Mouse (Mus musculus) gastrocnemius, postnatal 10 days (tissue): ENCODE measurements at regions not wholly inside any gene's neighbourhood (a gene's known extent, or its start where the extent isn't known, plus 50 kb on each side); places are given as distances from the start of the nearest gene placed in this dataset.

Source experiments
- DNase-seq: peaks from one replicate; pipeline ENCODE4 v3.0.0; 2021; ENCODE audit warnings: mixed read lengths

DNA sequence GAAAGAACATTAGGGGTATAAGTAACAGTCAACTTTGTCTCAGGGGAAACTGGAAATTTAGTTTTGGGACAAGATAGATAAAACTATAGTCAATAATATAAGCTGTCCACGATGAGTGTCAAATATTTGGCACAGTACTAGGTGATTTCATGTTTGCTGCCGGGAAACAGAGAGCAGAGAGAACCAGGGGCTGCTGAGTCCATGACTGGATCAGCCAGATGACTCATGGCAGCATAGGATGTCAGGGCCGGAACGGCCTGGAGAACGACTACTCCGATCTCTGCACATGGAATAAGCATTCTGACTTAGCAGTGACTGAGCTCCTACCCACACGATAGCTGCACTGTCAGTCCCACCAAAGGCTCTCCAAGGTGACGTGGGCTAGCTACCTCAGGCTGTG is 197.6 kb upstream of the Bmper start:
- no peak for DNase-seq

DNA sequence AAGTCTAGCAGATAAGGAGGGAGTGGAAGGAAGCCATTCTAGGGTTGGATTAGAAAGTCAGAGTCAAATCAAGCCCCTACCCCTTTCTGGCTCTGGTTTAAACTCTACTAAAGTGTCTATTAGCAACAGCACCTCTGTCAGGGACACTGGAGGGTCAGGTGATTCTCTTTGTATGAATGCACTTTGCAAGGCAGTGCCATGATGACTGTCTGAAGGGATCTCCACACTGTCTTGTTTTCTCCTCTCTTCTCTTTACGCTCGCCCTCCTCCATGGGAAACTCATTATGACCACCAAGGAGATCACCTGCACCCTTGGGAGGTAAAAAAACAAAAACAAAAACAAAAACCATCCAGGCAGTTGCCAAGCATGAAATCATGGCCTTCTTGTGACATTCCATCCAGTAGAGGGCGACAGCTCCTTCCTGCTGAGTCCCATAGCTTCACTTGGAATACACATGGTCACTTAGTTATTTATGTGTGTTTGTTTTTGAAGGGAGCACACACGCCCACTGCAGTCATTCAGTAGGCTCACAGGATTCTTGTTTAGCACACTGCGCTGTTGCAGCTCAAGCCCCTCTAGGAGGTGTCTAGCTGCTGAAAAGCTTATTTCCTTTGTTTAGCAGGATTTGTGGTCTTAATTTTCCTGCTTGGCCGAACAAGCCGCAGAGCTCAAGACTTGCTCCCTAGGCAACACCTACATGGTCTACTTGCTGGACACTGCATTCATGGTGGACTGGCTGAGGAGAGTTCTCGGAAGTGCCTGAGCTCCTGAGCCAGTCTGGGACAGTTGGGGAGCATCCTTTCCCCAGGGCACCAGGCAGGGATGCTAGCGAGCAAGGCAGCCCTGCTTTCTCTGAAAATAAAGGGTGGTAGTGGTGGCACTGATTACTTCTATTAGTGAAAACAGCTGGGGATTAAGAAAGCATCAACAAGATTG is 195.2 kb upstream of the Bmper start:
- DNase-seq = peak; percentile 56

DNA sequence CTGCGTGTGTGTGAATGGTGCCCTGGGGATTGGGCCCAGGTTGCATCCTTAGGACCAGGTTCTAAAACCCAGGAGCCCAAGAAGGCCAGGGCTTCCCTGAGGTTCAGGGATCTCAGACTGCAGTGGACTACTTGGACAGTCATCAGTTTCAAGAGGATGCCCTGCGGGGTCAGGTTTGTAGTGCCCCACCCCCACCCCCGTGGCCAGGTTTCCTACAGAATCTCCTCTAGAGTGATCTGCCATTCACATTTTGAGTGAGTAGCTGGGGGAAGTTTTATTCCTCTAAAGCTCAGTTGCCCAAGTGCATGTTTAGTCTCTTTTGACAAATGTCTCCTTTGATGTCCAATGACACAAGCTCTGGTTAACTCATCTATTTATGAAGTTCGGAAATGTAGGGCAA is 193.5 kb upstream of the Bmper start:
- DNase-seq = no peak

DNA sequence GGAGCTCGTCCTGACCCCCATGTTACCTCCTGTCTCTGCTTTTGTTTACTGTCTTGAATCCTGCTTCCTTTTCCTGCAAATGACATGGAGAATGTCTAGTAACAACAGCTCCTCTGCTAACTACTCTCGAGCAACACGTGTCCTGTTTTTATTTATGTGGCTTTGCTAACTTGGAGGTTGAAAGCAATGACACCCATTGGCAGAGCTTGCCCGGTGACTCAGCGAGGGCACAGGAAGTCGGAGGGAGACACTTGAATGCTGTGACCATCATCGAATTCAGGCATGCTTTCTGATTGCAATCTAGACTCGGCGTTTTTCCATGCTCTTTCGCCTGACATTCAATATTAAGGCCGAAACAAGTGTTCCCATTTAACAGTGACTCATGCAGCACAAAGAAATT is 192.7 kb upstream of the Bmper start:
- no peak for DNase-seq

DNA sequence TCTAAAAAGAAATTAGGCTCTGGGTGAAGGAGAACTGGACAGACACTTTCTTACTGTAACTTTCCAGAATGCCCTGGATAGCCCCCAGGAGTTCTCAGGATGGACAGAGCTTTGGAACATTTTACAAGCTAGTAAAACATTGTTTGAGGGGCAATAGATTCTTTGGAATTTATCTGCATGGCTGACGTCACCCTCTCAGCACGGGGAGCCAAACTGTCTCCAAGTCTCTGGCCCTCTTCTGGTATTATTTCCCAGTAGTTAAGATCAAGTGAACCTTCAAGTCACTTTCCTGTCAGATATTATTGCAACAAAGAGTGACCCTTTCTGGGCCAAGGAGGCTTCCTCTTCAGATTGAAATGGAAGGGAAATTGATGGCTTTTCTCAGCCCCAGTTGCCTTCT is 192.3 kb upstream of the Bmper start:
- DNase-seq = no peak

DNA sequence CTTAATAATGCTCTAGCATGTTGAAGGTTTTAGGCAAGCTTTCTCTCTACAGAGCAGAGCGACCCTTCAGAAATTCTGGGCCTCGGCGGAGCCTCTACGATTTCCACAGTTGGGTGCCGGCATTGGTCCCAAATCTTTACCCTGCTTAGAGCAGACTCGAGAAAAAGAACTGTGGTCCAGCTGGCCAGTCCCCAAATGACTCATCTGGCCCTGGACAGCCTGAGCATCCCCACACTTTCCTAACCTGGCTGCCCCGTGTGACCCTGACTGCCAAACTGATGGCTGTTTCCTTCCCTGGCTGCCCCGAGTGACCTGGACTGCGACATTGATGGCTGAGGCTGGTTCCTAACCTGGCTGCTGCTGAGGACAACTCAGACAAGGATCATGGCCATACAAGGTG is 191.0 kb upstream of the Bmper start:
- DNase-seq = no peak

DNA sequence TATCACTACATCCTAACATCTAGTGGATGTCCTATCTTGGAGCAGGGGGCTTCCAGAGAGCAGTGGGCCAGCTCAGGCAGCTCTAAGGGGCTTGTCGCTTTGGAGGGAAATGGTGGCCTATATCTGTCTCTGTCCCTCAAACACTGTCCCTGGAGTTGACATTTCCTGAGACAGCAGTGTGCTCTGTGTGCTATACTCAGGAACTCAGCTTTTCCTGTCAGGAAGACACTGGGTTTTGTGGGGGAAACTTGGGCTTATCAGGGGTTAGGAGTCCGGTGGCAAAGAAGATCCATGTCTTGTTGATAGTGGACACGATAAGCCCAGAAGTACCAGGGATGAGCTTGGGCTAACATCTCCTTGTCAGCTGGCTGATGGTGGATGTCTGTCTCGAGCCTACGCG is 187.6 kb upstream of the Bmper start:
- no peak for DNase-seq

DNA sequence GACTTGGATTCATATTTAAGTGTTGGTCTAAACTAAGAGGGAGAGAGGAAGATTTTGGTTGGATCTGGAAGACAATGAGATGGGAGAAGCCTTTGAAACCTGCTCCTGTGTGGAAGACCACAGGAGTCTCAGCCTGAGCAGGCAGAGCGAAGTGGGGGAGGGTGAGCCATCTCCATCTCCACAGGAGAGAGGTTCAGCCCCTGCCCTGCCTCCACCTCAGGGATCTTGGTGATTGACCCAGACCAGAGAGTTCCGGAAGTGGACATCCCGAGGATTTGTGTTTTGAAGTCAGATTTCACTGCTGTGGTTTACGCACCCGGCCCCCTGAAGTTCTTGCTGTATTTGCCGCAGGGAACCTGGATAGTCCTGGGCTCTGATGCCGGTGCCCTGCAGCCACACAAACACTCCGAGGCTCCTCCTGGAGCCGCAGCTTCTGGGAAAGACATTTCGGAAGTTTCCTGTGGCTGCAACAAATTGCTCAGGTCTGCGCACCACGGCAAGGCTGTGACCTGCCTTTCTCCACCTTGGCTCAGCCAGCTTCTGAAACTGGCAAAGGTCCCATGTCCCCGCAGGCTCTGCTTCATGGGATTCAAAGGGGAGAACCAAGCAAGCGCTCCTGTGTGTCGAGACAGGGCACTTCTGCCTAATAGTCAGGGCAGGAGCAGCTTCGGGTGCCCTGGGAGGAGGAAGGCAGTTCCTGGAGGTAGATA is 186.8 kb upstream of the Bmper start:
- DNase-seq = peak; percentile 14

DNA sequence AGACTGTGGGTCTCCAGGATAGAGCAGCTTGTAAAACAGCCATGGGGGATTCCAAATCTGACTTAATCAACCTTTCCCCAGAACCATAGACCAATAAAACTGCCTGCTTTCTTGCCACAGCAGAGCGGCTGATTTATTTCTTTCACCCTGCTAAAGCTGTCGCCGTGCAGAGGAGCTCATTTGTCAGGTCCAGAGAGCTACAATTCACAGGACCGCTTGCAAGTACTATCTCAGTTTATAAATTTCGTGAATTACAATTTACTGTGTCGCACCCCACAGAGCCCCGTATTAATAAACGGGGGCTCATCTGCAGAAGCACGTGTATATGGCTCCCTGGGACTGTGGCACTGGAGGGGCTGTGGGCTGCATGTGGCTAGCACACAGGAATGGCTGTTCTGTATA is 185.4 kb upstream of the Bmper start:
- no peak for DNase-seq

DNA sequence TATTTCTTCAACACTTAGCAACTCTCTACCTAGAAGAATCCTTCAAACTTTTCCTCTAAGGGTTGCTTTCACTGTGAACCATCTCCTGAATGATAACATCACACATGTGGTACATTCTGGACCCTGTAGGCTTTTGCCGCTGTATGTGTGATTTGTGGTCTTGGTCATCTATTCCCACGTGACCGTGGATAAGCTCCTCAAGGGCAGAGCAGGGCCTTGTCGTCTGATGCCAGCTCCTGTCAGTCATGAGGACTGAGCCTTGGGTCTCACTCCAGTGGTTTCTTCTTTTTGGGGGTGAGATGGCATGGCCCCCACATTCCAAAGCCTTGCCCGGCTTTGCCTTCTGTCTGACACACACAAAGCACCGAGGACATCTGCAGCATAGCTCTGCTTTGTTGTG is 183.3 kb upstream of the Bmper start:
- no peak for DNase-seq

DNA sequence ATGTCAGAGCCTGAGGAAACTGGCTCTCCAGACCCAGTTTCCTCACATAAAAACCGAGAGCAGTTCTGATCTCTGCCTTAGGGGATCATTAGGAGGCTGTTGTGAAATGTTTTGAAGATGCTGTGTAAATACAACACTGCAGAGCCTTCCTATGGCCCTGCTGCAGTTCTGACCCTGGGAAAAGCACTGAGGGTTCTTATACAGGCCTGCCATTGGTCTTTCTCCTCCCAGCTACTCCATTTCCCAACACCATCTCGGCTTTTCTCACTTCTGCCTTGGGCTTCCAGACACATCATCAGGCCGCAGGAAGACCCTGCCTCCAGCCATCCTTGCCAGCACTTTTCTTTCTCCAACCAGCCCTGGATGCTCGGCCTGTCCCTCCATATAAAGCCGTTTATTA is 181.9 kb upstream of the Bmper start:
- no peak for DNase-seq

DNA sequence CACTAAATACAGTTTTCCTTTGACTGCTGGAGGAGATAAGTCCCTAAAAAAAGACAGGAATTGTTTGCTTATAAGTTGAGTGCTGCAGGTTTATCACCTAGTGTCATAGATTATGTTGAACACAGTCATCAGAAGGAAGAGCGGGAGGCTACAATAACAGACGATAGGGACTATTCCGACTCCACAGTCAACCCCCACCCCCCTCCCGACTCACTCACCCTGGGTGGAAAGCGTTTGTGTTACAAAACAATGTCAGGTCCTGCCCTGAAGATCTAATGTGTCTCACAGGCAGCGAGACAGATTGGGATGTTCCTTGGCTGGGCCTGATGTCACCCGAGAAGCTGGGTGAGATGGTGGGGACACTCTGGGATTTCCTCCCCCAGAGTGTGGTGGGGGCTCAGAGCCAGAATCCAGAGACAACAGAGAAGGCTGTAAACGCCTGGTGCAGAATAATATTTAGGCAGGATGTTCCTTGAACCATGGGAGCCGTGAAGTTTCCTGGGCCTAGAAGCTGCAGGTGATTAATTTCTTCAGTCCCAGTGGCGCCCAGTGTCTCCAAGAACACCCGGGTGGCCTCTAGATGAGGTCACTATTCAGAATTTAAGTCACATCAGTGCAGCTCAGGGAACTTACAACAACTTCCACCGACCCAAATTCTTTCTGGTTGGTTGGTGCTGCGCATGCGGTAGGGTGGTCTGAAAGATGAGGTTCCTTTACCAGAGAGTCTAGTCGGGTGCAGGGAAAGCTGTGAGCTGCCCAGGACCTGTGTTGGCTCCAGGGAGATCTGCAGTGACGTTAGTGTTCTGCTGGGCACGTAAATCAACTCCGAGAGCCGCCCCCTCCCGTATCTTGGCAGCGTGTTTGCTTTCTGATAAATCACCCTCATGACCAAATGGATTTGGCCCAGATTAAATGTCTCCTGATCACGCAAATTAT is 181.1 kb upstream of the Bmper start:
- DNase-seq = no peak

DNA sequence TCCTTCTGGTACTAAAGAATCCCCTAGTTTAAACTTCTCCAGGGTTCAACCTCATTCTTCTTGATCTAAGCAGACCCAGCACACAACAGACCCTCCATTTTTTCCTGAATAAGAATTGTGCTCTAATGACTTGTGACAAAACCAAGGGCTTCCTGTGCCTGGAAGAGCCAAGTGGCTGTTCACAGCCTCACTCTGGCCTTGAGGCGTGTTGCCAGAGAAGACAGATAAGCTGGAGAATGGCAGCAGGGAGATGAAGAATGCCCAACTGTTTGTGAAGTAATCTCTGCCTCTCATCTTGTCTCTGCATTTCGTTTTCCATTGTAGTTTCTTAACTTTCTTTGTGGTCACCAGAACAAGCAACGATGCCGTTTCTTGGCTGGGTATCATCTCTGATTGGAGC is 179.9 kb upstream of the Bmper start:
- no peak for DNase-seq

DNA sequence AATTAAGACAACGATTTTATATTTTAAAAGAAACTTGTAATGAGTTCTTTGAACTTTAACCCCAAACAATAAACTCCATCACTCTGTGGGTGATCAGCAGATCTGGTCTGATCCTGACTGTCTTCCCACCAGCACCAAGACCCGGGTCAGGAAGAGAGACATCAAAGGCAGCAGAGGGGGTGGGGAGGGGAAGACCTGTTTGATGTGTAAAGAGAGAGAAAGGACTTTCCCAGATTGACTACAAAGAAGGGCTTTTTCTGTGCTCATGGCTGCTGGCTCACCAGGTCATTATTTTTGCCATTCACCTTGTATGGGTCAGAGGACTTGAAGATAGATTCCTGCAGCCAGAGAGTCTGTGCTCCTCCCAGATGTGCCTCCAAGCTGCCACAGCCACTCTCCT is 177.4 kb upstream of the Bmper start:
- no peak for DNase-seq

DNA sequence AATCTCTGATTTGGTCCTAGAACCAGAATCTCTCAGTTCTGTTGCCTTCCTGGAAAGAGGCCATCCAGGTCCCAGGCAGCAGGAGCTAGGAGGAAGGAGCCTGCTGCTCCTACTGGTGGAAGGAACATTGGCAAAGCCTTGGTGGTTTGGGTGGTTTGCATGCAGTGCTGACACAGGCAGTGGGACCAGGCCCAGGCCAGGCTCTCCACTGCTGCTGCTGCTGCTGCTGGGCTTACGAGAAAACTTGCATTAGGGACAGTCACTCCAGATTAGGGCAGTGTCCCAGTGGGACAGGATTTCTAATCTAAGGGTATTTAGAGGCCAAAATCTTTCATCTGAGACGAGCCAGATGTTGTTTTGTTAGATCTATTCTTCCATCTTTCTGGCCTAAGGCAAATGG is 172.1 kb upstream of the Bmper start:
- DNase-seq = no peak

DNA sequence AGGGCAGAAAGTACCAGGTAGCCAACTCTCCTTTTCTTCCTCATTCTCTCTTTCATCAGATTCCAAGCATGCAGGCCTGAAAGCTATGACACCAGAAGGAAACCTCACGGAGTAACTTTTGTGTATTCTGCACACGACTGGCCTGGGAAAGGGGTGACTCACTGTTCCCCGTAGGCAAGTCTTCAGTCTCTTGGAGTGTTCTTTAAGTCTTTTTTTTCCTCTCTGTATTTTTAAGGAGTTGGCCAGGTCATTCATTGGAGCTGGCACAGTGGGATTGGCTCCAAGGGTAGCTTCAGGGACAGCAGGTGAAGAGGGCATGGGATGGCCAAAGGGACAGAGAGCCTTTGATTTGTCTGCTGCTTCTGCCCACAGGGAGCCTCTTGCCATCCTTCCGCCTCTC is 163.3 kb upstream of the Bmper start:
- DNase-seq = no peak

DNA sequence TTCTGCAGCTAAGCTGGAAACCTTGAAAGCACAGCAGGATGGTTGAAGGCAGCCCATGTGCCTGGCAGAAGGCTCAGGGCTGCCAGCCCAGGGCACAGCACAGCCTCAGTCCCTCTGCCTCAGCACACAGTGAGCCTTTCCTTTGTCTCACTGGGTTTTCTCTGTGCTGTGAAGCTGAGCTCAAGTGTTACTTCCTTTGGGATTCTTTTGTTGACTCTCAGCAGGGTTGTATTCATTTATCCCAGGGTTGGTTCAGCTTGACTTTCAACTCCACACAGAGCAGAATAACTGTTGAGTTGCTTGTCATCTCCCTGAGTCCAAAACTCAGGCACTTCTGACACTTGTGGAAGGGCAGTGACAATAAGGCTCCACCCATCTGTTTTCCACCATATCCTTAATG is 162.3 kb upstream of the Bmper start:
- no peak for DNase-seq

DNA sequence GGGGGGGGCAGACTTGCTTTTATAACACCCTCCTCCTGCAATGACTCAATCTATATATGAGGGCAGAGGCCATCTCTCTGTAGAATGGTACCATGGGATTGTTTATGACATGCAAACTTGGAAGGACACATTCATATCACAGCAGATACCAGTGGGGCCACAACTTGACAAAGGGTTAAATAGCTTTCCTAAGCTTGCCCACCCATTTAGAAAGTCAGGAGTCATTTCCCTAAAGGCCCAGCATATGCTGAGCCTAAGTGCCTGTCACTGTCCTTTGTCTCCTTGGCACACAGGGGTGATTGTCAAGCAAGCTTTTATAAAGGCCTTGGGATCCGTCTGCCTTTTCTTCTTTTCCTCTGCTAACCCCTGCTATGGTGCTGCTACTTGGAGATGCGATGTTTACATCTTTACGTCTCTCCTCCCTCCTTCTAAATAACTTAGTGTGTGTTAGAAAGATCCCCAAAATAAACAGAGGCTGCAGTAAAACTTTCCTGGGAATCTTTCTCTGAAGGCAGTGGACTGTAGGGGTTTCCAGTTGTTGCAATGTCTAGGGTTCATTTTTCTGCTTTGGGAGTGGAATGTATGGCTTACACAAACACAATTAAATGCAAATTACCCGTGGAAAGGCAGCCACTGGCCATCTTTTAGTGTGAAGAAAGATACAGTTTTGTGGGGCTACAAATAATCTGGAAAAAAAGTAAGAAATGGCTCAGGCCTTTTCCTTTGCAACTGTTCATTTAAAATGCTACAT is 161.5 kb upstream of the Bmper start:
- no peak for DNase-seq

DNA sequence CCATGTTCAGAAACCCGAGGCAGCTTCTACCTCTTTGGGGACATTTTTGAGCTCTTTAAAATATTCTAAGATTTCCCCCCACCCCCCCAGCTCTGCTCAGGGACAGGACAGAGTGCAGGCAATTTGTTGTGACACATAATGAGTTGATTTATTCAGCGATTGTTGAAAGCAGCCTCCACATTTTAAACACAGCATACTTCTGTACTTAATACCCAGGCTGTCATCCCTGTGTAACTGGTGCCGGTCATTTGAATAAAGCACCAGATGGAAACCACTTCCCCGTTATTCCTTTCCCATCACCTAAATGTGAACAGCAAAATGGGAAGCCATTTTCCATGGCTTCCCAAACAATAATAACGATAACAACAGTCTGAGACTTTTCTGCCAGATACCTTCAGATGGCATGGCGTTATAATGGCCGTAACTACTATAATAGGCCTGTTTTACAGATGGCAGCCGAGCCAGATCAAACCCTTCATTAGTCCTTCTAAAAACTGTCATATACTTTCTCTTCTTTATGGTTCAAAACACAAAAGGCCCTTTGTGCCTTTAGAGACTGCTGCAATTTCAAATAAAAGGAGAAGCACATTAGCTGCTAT is 160.7 kb upstream of the Bmper start:
- no peak for DNase-seq

DNA sequence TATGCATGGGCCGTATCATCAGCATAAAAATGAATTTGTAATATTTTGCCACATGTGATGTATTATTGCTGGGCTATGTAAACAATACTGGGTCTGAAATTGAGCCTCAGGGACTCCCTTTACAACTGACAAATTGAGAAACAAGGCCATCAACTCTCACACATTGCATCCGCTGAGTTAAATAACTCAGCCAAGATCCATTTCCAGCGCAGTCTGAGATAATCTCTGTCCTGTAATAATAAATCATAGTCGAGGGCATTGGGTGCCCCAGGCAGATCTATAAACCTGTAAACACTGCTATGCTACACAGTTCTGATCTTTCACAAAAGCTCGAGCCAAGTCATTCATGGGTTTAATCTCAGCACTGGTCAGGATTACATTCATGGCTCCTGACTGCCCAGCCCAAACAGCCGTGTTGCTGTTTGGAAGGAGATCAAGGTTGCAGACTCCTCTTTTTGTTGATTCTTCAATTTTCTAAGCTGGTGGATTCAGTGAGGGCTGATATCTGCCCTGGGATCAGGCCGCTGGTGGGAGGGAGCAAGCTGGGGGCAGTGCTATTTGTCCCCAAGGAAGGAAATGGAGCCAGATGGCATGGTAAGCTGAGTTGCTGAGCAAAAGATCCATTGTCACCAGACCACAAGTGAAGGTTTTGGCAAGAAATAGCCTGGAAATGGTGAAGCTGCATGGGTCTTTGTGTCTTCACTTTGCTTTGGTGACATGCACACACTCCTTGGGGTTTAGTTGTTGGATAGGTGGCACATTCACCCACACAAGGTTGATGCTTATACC is 160.0 kb upstream of the Bmper start:
- DNase-seq = no peak

DNA sequence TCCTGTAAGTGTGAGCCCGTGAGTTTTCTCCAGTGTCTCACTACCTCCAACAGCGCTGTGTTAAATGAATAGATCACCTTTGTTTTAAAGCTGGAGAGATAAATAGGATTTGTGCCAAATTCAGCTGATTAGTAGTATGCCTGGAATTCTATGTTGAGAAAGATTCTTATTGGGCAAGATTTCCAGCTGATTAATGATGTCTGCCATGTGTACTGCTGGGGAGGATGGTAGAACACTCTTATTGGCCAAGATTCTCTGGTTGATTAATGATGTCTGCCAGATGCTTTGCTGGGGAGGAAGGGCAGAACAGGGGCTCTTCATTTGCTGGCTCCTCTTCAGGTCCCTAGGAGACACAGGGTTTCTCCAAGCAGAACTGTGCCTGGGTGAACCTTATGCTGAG is 158.9 kb upstream of the Bmper start:
- no peak for DNase-seq
